Mouse (Mus musculus) lung, embryonic 15.5 days (tissue): Measurements from ENCODE around the gene Ttc28. TPM values are rescaled to one million over a fixed set of nuclear protein-coding genes. Genes with fewer than 3 reads are reported as not detected.
A peak's percentile ranks its signal among the peaks of the same experiment; 100 is the strongest.
"Not testable (repeated sequence)": the region's sequence is repeated elsewhere in the genome, so short reads cannot be mapped to it uniquely, and the experiment has no call there.

ENCODE experiments used
- ATAC-seq: fragments of 200-750 bp; cut with Nextera tagmentation; 2 replicates; pipeline ENCODE4 v1.8.0; 2017; ENCODE audit warnings: moderate number of reproducible peaks, borderline replicate concordance; ENCODE audit not compliant: low FRiP score, low TSS enrichment; ENCODE audit errors: extremely low read depth
- H3K27ac ChIP-seq: fragments of 300-500 bp; sonication (generic); 2 replicates; pipeline ENCODE4 v1.5.1; 2015; ENCODE audit warnings: moderate library complexity, mild to moderate bottlenecking, inconsistent platforms
- H3K27me3 ChIP-seq: fragments of 300-500 bp; sonication (generic); 2 replicates; pipeline ENCODE4 v1.6.1; 2015; ENCODE audit warnings: inconsistent platforms
- H3K36me3 ChIP-seq: fragments of 300-500 bp; sonication (generic); 2 replicates; pipeline ENCODE4 v1.6.1; 2015; ENCODE audit warnings: inconsistent platforms
- H3K4me1 ChIP-seq: fragments of 300-500 bp; sonication (generic); 2 replicates; pipeline ENCODE4 v1.6.1; 2015; ENCODE audit warnings: inconsistent platforms
- H3K4me2 ChIP-seq: fragments of 300-500 bp; sonication (generic); 2 replicates; pipeline ENCODE4 v1.6.1; 2015; ENCODE audit warnings: inconsistent platforms, mild to moderate bottlenecking, moderate library complexity
- H3K4me3 ChIP-seq: fragments of 300-500 bp; sonication (generic); 2 replicates; pipeline ENCODE4 v1.5.1; 2015; ENCODE audit warnings: mild to moderate bottlenecking, inconsistent platforms
- H3K9ac ChIP-seq: fragments of 300-500 bp; sonication (generic); 2 replicates; pipeline ENCODE4 v1.6.1; 2015; ENCODE audit warnings: inconsistent platforms
- H3K9me3 ChIP-seq: fragments of 300-500 bp; sonication (generic); 2 replicates; pipeline ENCODE4 v1.6.1; 2016; ENCODE audit warnings: inconsistent platforms
- WGBS: fragments of 180-500 bp; shearing (Covaris S2); methylation state at CpG from one replicate; pipeline ENCODE4 v1.1.7; 2015; 5-methylcytosine and 5-hydroxymethylcytosine counted together
- polyA plus RNA-seq: library from polyadenylated mRNA; unstranded; fragments of >200 nt; fragmentation: Nextera tagmentation; extraction: Ambion mirVana; gene quantifications from 2 replicates; pipeline ENCODE4 v1.2.1, GENCODE M21; 2015

The Ttc28 gene
- polyA plus RNA-seq, 1 experiment from 2014 or later: 9.9 TPM

DNA sequence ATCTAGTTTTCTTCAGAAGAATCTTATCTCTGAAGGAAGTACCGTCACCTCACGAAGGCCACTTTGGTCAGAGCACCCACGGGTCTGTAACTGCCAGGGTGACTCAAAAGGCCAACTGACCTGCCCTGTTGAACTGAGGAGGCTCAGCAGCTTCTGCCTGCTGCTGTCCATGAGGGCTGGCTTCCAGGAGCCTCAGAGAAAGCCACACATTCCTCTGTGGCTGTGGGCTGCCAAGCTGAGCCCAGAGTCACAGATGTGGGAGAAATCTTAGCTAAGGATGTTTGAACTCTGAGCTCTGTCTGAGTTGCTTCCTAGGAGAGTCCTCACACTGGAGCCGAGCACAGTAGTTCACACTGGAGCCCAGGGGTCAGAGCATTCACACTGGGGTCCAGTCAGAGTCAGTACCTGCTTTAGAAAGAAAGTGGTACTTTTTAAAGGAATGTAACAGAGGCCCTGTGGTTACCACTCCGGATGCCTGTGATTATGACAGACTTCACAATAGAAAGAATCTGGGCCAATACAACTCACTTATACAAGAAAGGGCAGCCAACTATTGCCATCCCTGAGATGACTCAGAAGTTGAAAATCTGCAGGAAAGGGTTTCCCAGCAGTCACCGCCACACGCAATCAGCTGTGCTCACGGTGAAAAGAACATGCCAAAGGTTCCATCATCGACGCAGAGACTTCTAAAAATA, 368.1 kb downstream of the Ttc28 start:
- WGBS: 59% methylated on average over 10 of the region's 10 CpGs
- Histone ChIP-seq H3K27ac (no peak overlapping the region), H3K9ac (no peak overlapping the region), H3K36me3 (no peaks in the 10 kb centered on the region), H3K4me2 (no peak overlapping the region), H3K4me3 (no peak overlapping the region), H3K27me3 (no peaks in the 10 kb centered on the region), H3K4me1 (peaks cover 14% of the 10 kb centered on the region; the same call in 1 of the 2 replicates), H3K9me3 (no peaks in the 10 kb centered on the region)
- no peak for ATAC-seq

DNA sequence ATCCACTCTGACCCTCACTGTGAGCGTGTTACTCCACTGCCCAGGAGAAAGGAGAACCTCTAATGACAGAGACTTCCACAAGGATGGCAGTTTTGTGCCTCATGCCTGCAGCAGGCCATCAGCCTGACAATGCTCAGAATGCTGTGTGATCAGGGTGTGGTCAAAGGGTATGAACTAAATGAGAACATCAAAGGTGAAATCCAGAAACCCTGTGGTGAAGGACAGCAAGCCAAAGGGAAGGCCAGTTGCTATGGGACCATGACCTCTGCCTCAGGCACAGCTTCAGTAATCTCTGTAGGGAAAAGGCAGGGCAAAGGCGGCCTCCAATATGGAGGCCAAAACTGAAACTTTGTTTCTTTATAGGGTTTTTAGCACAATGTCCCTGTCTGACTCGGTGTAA, 372.5 kb downstream of the Ttc28 start:
- Histone ChIP-seq H3K4me1 (peaks cover 31% of the 10 kb centered on the region), H3K9me3 (no peaks in the 10 kb centered on the region), H3K36me3 (no peaks in the 10 kb centered on the region), H3K27ac (no peak overlapping the region), H3K27me3 (no peaks in the 10 kb centered on the region), H3K4me2 (no peak overlapping the region), H3K9ac (no peak overlapping the region), H3K4me3 (no peak overlapping the region)
- ATAC-seq: no peak
- WGBS: 90% methylated on average over 3 of the region's 3 CpGs

DNA sequence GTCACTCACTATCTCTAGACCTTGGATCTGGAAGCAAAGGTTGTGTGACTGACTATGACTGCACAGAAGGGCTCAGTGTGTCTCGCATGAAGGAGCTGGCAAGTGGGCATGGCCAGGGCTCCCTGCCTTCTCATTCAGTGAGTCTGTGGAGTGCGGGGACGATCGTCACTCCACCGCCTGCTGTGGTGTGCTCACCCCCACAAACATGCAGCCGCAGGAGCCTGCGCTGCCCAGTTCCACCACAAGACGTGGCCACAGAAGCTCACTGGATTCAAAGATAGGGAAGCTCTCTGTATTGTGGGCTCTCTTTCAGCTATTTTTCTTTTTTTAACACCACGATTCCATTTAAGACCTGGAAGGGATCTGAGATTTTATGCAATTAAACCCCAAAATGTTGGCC, 374.8 kb downstream of the Ttc28 start:
- Histone ChIP-seq H3K4me3 (no peak overlapping the region), H3K4me1 (peaks cover 27% of the 10 kb centered on the region), H3K27ac (no peak overlapping the region), H3K9me3 (no peaks in the 10 kb centered on the region), H3K4me2 (no peak overlapping the region), H3K9ac (no peak overlapping the region), H3K36me3 (no peaks in the 10 kb centered on the region), H3K27me3 (no peaks in the 10 kb centered on the region)
- no peak for ATAC-seq
- WGBS: 85% methylated on average over 9 of the region's 9 CpGs

DNA sequence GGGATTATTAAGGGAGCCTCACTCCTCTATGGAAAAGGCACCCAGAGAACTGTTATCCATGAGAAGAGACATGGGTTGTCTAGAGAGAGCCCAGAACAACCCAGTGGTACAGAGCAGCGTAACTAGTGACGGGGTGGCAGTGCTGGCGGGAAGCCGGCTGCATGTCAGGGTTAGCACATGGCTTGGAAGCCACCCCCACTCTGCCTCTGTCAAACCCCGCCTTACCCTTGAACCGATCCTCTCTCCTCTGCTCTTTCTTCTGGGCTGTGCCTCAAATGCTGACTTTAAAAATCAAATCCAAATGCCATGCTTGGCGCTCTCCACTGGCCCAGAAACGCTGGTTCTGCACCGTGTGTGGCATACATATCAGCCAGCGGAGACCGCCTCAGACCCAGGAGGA, 375.2 kb downstream of the Ttc28 start:
- H3K4me1 ChIP-seq: peaks cover 27% of the 10 kb centered on the region
- 74% methylated on average over 11 of the region's 11 CpGs for WGBS

DNA sequence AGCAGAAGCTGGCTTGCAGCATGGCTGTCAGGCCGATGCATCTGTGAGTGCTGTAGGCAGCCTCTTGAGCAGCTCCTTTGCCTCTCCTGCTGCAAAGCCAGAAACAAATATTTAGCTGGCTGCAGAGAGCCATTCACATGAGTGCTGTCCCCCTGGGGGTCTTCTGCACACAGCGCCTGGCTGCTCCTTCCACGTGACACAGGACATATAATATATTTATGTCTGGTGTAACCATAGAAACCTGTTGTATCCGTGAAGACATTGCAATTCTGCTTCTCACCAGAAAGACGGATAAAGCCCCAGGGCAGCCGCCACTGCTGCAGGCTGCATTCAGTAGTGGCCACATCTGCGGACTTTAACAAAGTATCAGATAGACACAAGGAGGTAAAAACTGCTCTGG, 376.6 kb downstream of the Ttc28 start:
- Histone ChIP-seq H3K36me3 (no peaks in the 10 kb centered on the region), H3K9ac (no peak overlapping the region; the same call in 1 of the 2 replicates), H3K4me3 (no peak overlapping the region), H3K27ac (no peak overlapping the region), H3K9me3 (no peaks in the 10 kb centered on the region), H3K4me1 (peaks cover 27% of the 10 kb centered on the region), H3K4me2 (no peak overlapping the region), H3K27me3 (no peaks in the 10 kb centered on the region)
- ATAC-seq: peak; percentile 30; the same call in 1 of the 2 replicates
- WGBS: 20% methylated on average over 7 of the region's 7 CpGs

More for the DNA sequence above, 375.2 kb downstream of the Ttc28 start:
- Histone ChIP-seq H3K27ac (no peak overlapping the region), H3K36me3 (no peaks in the 10 kb centered on the region), H3K9me3 (no peaks in the 10 kb centered on the region), H3K4me2 (no peak overlapping the region), H3K27me3 (no peaks in the 10 kb centered on the region), H3K9ac (no peak overlapping the region), H3K4me3 (no peak overlapping the region)
- ATAC-seq: no peak

DNA sequence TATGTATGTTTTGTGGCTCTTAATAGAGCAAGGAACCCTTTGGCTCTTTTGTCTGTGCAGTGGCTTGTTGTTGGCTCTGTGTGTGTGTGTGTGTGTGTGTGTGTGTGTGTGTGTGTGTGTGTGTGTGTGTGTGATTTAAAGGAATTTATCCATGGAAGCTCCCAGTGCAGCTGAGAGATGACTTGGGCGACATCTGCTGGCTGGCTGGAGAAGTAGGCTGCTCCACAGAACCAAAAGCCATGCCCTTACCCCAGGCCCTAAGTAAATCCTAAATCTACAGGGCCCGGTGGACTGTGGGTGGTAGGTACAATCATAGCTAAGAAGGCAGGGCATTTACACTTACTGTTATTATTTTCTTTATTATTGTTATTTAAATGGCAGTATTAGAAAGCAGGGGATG, 377.5 kb downstream of the Ttc28 start:
- Histone ChIP-seq H3K9me3 (no peaks in the 10 kb centered on the region), H3K4me1 (peaks cover 34% of the 10 kb centered on the region), H3K27ac (no peak overlapping the region), H3K4me3 (no peak overlapping the region), H3K9ac (no peak overlapping the region), H3K4me2 (no peak overlapping the region), H3K27me3 (no peaks in the 10 kb centered on the region), H3K36me3 (no peaks in the 10 kb centered on the region)
- 4% methylated on average over 2 of the region's 2 CpGs for WGBS
- ATAC-seq: no peak

DNA sequence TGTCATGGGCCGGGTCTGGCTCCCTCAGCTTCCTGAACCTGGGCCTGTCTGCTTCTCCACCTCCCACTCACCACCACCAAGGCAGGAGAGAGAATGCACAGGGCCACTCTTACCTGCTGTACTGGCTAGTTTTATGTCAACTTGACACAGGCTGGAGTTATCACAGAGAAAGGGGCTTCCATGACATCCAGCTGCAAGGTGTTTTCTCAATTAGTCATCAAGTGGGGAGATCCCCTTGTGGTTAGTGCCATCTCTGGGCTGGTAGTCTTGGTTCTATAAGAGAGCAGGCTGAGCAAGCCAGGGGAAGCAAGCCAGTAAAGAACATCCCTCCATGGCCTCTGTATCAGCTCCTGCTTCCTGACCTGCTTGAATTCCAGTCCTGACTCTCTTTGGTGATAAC, 381.6 kb downstream of the Ttc28 start:
- not testable (repeated sequence) for H3K9me3 ChIP-seq, H3K36me3 ChIP-seq, H3K4me2 ChIP-seq, H3K27me3 ChIP-seq, H3K9ac ChIP-seq, H3K4me3 ChIP-seq, ATAC-seq
- Histone ChIP-seq H3K27ac (0 out of 2 replicates have a peak overlapping the region, but pooled peaks have one; percentile 84), H3K4me1 (peaks cover 42% of the 10 kb centered on the region)
- 78% methylated on average over 1 of the region's 1 CpGs for WGBS

DNA sequence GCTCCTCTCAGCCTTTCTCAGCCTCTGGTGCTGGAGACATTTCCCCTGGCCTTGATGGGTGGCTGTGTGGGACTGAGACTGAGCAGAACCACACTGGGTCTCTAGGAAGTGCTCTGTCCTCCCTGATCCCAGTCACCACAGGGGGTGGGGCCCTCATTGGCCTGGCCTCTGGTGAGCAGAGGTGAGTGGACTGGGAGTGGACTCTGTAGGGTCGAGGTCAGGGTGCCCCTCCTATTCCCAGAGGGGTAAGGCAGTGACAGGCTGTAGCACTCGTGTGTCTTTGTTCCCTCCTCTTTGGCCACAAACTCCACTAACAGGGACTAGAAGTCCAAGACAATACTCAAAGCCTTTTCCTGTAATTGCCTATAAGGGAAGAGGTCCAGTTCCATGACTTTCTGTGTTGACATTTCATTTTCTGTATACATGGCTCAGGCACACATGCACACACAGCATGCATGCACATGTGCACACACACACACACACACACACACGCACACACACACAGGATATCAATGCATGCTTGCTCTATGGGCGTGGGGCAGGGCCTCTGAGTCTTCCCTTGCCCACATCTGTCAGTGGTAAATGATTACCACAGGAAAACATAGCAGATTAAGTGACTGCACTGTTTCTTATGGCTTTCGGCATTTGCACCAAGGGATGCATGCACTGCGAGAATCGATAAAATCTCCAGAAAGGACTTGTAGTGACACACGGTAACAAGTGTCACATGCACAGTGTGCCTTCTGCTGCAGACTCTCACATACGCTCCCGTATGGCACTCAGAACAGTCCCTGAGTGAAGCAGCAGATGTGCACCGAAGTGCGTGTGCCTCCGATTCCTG, 382.4 kb downstream of the Ttc28 start:
- no peak for ATAC-seq
- Histone ChIP-seq H3K4me2 (0 out of 2 replicates have a peak overlapping the region, but pooled peaks have one; percentile 20), H3K27ac (peak overlapping the region; percentile 84), H3K9me3 (0 out of 2 replicates have a peak, but pooled peaks cover 4% of the 10 kb centered on the region), H3K9ac (no peak overlapping the region), H3K36me3 (peaks cover 10% of the 10 kb centered on the region; the same call in 1 of the 2 replicates), H3K4me3 (no peak overlapping the region), H3K4me1 (peaks cover 34% of the 10 kb centered on the region), H3K27me3 (no peaks in the 10 kb centered on the region)
- WGBS: 46% methylated on average over 13 of the region's 13 CpGs

DNA sequence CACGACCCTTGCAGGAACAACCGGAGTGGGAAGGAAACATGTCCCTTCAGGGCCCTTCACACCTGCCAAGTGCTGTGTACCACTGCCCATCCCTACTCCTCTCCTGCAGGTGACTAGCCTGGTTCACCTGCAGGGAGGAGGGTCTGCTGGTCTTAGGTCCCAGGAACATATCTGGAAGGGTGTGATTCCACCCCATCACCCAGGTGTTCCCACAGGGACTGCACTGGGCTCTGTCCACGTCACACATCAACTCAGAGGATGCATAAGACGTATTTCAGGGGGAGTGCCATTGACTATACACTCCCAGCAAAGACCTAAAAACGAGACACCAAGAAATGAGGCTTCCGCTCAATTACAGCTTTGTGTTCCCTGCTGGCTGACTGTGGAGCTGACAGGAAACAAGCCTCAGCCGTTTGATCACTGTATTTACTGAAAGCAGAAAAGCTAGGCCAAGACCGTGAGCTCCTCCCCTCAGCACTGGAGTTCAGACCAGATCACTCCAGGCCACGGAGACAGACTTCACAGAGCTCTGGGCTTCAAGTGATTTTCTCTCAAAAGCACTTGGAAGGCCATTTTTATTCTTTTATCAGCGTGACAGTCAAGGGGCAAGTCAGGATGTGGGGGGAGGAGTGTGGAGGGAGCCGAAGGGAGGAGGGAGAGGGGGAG, 383.1 kb downstream of the Ttc28 start:
- Histone ChIP-seq H3K4me2 (peak overlapping the region; percentile 20; the same call in 1 of the 2 replicates), H3K27me3 (no peaks in the 10 kb centered on the region)

DNA sequence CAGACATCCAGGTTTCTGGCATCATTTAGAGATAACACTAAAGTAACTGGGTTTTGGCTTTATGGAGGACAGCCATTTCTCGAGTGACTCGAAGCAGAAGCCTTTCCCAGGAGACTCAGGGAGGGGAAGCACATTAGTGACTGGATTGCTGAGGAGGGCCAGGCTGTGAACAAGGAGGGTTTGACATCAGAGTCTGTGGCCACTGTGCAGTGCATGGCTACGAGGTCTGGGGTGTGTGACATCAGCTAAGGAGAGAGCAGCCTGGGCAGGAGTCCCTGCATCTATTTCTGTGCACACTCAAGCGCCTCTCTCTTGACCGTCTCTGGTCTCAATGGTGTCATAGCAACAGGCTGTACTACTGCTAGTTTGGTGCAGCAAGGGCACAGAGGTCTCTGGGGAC, 383.8 kb downstream of the Ttc28 start:
- Histone ChIP-seq H3K4me2 (peak overlapping the region; percentile 20; the same call in 1 of the 2 replicates), H3K27ac (peak overlapping the region; percentile 84), H3K27me3 (no peaks in the 10 kb centered on the region), H3K9ac (no peak overlapping the region), H3K36me3 (peaks cover 10% of the 10 kb centered on the region; the same call in 1 of the 2 replicates), H3K9me3 (0 out of 2 replicates have a peak, but pooled peaks cover 4% of the 10 kb centered on the region), H3K4me1 (peaks cover 34% of the 10 kb centered on the region), H3K4me3 (no peak overlapping the region)
- 18% methylated on average over 5 of the region's 5 CpGs for WGBS
- ATAC-seq: peak; percentile 37; the same call in 1 of the 2 replicates

More for the DNA sequence above, 383.1 kb downstream of the Ttc28 start:
- peaks cover 34% of the 10 kb centered on the region for H3K4me1 ChIP-seq
- no peak overlapping the region for H3K9ac ChIP-seq
- H3K27ac ChIP-seq: peak overlapping the region; percentile 84
- H3K36me3 ChIP-seq: peaks cover 10% of the 10 kb centered on the region; the same call in 1 of the 2 replicates
- H3K9me3 ChIP-seq: 0 out of 2 replicates have a peak, but pooled peaks cover 4% of the 10 kb centered on the region
- 5% methylated on average over 11 of the region's 11 CpGs for WGBS
- no peak overlapping the region for H3K4me3 ChIP-seq
- ATAC-seq: peak; percentile 66

DNA sequence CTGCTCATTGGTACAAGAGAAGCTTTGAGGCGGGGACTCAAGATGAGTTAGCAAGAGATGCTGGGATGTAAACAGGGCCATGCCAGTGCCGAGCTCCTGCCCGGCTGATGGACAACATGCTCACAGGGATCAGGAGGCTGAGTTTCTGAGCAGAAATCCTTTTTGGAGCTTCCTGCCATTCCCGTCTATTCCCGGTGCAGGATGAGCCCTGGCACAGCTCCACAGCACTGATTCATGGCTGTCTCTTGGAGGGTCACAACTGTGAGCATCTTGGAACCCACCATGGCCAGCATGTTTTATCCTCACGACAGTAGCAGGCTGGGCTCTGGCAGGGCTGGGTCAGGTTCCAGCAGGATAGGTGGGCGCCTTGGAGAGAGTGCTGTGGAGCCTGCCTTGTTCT, 384.9 kb downstream of the Ttc28 start:
- Histone ChIP-seq H3K9ac (no peak overlapping the region), H3K36me3 (peaks cover 10% of the 10 kb centered on the region; the same call in 1 of the 2 replicates), H3K4me1 (peaks cover 36% of the 10 kb centered on the region), H3K27me3 (no peaks in the 10 kb centered on the region), H3K4me2 (no peak overlapping the region), H3K9me3 (0 out of 2 replicates have a peak, but pooled peaks cover 4% of the 10 kb centered on the region), H3K27ac (no peak overlapping the region), H3K4me3 (no peak overlapping the region)
- WGBS: 75% methylated on average over 7 of the region's 7 CpGs
- no peak for ATAC-seq
